Mouse (Mus musculus) olfactory bulb, adult 2 months (tissue): ENCODE results near the gene Mgat5b.

ENCODE experiments used
- CTCF ChIP-seq: fragments of 200-500 bp; IDR thresholded peaks from 2 replicates; pipeline ENCODE4 v1.5.1; 2012; ENCODE audit warnings: low read depth, mild to moderate bottlenecking, low read length, moderate library complexity; ENCODE audit not compliant: insufficient read depth
- POLR2A ChIP-seq: fragments of 200-500 bp; IDR thresholded peaks from 2 replicates; pipeline ENCODE4 v1.6.1; 2012; ENCODE audit warnings: mild to moderate bottlenecking, low read depth, low read length, moderate library complexity; ENCODE audit not compliant: insufficient read depth

DNA sequence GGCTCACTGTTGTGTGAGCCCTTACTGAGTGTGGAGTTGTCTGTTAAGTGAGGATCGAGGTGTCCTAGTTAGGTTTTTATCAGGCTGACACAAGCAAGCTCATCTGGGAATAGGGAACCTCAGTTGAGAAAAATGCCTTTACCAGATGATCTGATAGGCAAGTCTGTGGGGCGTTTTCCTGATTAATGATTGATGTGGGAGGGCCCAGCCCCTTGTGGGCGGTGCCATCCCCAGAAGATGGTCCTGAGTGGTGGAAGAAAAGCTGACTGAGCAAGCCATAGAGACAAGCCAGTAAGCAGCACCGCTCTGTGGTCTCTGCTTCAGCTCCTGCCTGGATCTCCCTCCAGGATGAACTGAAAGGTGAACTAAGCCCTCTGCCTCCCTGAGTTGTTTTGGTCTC is 112.6 kb downstream of the Mgat5b start:
- no peak for TF ChIP-seq CTCF
- no peak for TF ChIP-seq POLR2A
